Mouse (Mus musculus): Measurements from ENCODE around the gene Ccndbp1.

DNA sequence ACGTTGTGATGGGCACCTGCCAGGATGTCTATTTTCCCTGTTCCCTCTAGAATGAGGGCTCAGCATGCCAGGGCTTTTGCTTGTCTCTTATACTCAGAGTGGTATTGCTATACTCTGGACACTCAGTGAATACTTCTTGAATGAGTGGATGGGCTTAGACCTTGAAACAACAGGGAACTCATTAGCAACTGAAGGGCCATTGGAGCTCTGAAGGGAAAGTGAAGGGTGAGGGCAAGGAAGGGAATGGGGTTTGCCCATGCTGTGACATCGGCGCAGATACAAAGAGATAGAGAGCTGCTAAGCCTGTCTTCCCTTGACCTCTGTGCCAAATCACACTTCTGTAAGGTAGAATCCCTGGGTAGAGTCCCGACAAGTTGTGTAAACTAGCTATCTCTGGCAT, 37.5 kb downstream of the Ccndbp1 start:
- TF ChIP-seq CTCF (IDR thresholded peaks at IDR 0.05; ENCODE audit: low read depth, low read length) (no peak), POLR2A (IDR thresholded peaks at IDR 0.05; ENCODE audit: extremely low read depth, insufficient read depth, low read length) (no peak)

Measured in liver, adult 2 months (tissue).